ENCODE assay signal across 7 mouse cellular contexts in genomic region chr7:112169955-112170692, GRCm38 (mm10). TPM values are rescaled to one million over a fixed set of nuclear protein-coding genes. Genes with fewer than 3 reads are reported as not detected.
DNase-seq lines count a peak whose midpoint lies in the region; ATAC-seq and TF ChIP-seq lines count a peak whose summit lies in the region.

No protein-coding gene starts in this region.

- no peaks in the 10 kb centered on the region for H3K27me3 ChIP-seq in intestine, embryonic 15.5 days (replicated peaks)
- no peaks in the 10 kb centered on the region for H3K27me3 ChIP-seq in midbrain, embryonic 11.5 days (ENCODE audit: control insufficient read depth, insufficient read depth, low read length)

- no peak overlapping the region for H3K4me2 ChIP-seq in intestine, embryonic 15.5 days (replicated peaks)
- no peak overlapping the region for H3K4me2 ChIP-seq in midbrain, embryonic 11.5 days

- peak; percentile 86 for ATAC-seq in intestine, embryonic 15.5 days
- ATAC-seq in midbrain, embryonic 11.5 days (ENCODE audit: low FRiP score): peak; percentile 78

- H3K4me1 ChIP-seq in intestine, embryonic 15.5 days (replicated peaks): peaks cover 6% of the 10 kb centered on the region; the same call in 1 of the 2 replicates
- H3K4me1 ChIP-seq in midbrain, embryonic 11.5 days (ENCODE audit: control insufficient read depth, insufficient read depth, low read length): peaks cover 6% of the 10 kb centered on the region

- no peaks in the 10 kb centered on the region for H3K9me3 ChIP-seq in intestine, embryonic 15.5 days
- H3K9me3 ChIP-seq in midbrain, embryonic 11.5 days (ENCODE audit: control insufficient read depth, low read length): no peaks in the 10 kb centered on the region

- no peak overlapping the region for H3K4me3 ChIP-seq in intestine, embryonic 15.5 days (replicated peaks)
- H3K4me3 ChIP-seq in midbrain, embryonic 11.5 days (ENCODE audit: low read depth, low read length): no peak overlapping the region

- peak; percentile 90 for DNase-seq in brain, embryonic 14.5 days (ENCODE audit: low read depth)
- DNase-seq in embryo, embryonic 10 days (ENCODE audit: low spot score): peak; percentile 66
- DNase-seq in midbrain, embryonic 11.5 days (ENCODE audit: low spot score, missing footprints): peak; percentile 90
- DNase-seq in adipocyte (ENCODE audit: low spot score): no peak
- no peak for DNase-seq in frontal cortex, postnatal 25 days (ENCODE audit: low spot score in 2 of 2)
- no peak for DNase-seq in adrenal gland, adult (ENCODE audit: inconsistent age in 2 of 2, low spot score in 1 of 2)

- WGBS in intestine, embryonic 15.5 days: 12% methylated on average over 10 of the region's 10 CpGs
- 20% methylated on average over 10 of the region's 10 CpGs for WGBS in midbrain, embryonic 11.5 days

- no peak for TF ChIP-seq POLR2A in brain, embryonic 14.5 days (IDR thresholded peaks at IDR 0.05; ENCODE audit: borderline replicate concordance, extremely low read depth, insufficient read depth, insufficient read length, poor library complexity, severe bottlenecking)

- no peaks in the 10 kb centered on the region for H3K36me3 ChIP-seq in intestine, embryonic 15.5 days
- H3K36me3 ChIP-seq in midbrain, embryonic 11.5 days (ENCODE audit: control insufficient read depth, insufficient read depth, low read length): no peaks in the 10 kb centered on the region

- H3K27ac ChIP-seq in intestine, embryonic 15.5 days: peak overlapping the region; percentile 48
- H3K27ac ChIP-seq in midbrain, embryonic 11.5 days (ENCODE audit: low read depth, low read length): peak overlapping the region; percentile 58

- no peak for TF ChIP-seq CTCF in brain, embryonic 14.5 days (IDR thresholded peaks at IDR 0.05; ENCODE audit: borderline replicate concordance, extremely low read depth, insufficient read depth, insufficient read length)

- no peak overlapping the region for H3K9ac ChIP-seq in intestine, embryonic 15.5 days
- H3K9ac ChIP-seq in midbrain, embryonic 11.5 days (ENCODE audit: low read length): 0 out of 2 replicates have a peak overlapping the region, but pooled peaks have one; percentile 24

RNA-seq across cellular contexts. Expression of gene Dkk3, which starts 11.3 kb away (rescaled TPM):
- polyA plus RNA-seq in brain, embryonic 14.5 days (2012; rRNA removed): 10.7 and 16.5 TPM in 2 replicates
- 26.0 and 27.1 TPM in 2 replicates for polyA plus RNA-seq in intestine, embryonic 15.5 days (2015; fragmentation: Nextera tagmentation; extraction: Ambion mirVana)
- polyA plus RNA-seq in midbrain, embryonic 11.5 days (2014; fragmentation: Nextera tagmentation; extraction: Ambion mirVana): 13.9 and 14.0 TPM in 2 replicates

RNA-seq across cellular contexts. Expression of gene Mical2, which starts 55.5 kb away (rescaled TPM):
- 4.8 TPM in 2 replicates for polyA plus RNA-seq in brain, embryonic 14.5 days (2012; rRNA removed)
- 18.6 and 19.4 TPM in 2 replicates for polyA plus RNA-seq in intestine, embryonic 15.5 days (2015; fragmentation: Nextera tagmentation; extraction: Ambion mirVana)
- 1.2 and 1.5 TPM in 2 replicates for polyA plus RNA-seq in midbrain, embryonic 11.5 days (2014; fragmentation: Nextera tagmentation; extraction: Ambion mirVana)

Comparison
In these comparisons a context has a peak if more than half of its experiments do, and no peak if none do; other contexts are left out.
1. DNase-seq: peak in brain, embryonic 14.5 days (single experiment), embryo, embryonic 10 days (single experiment) and midbrain, embryonic 11.5 days (single experiment); none in adipocyte (single experiment), frontal cortex, postnatal 25 days (0 of 2) and adrenal gland, adult (0 of 2).